Mouse (Mus musculus) lung, embryonic 14.5 days (tissue): ENCODE results near the gene Crcp. TPM values are rescaled to one million over a fixed set of nuclear protein-coding genes. Genes with fewer than 3 reads are reported as not detected.

ENCODE experiments used
- ATAC-seq: fragments of 200-750 bp; cut with Nextera tagmentation; 2 replicates; pipeline ENCODE4 v1.8.0; 2017; ENCODE audit warnings: mild to moderate bottlenecking, moderate TSS enrichment, moderate library complexity; ENCODE audit not compliant: insufficient read depth
- DNase-seq: peaks from one replicate; pipeline ENCODE4 v3.0.0-alpha.2; 2015
- H3K27ac ChIP-seq: fragments of 300-500 bp; sonication (generic); 2 replicates; pipeline ENCODE4 v1.5.1; 2014; ENCODE audit warnings: low read depth, mild to moderate bottlenecking, moderate library complexity
- H3K27me3 ChIP-seq: fragments of 300-500 bp; sonication (generic); 2 replicates; pipeline ENCODE4 v1.6.1; 2014; ENCODE audit warnings: low read length, control low read depth; ENCODE audit not compliant: insufficient read depth
- H3K36me3 ChIP-seq: fragments of 300-500 bp; sonication (generic); 2 replicates; pipeline ENCODE4 v1.6.1; 2014; ENCODE audit warnings: control low read depth; ENCODE audit not compliant: insufficient read depth
- H3K4me1 ChIP-seq: fragments of 300-500 bp; sonication (generic); 2 replicates; pipeline ENCODE4 v1.6.1; 2014; ENCODE audit warnings: antibody characterized with exemption, control low read depth; ENCODE audit not compliant: insufficient read depth
- H3K4me2 ChIP-seq: fragments of 300-500 bp; sonication (generic); 2 replicates; pipeline ENCODE4 v1.6.1; 2014; ENCODE audit warnings: mild to moderate bottlenecking
- H3K4me3 ChIP-seq: fragments of 300-500 bp; sonication (generic); 2 replicates; pipeline ENCODE4 v1.5.1; 2014; ENCODE audit warnings: low read depth, low read length
- H3K9ac ChIP-seq: fragments of 300-500 bp; sonication (generic); 2 replicates; pipeline ENCODE4 v1.6.1; 2014
- H3K9me3 ChIP-seq: fragments of 300-500 bp; sonication (generic); 2 replicates; pipeline ENCODE4 v1.6.1; 2016; ENCODE audit warnings: low read depth, low read length, control low read depth
- CTCF ChIP-seq: IDR thresholded peaks from 2 replicates; pipeline ENCODE4 v1.5.1; 2016; ENCODE audit warnings: antibody characterized with exemption, low read depth
- WGBS: fragments of 180-500 bp; shearing (Covaris S2); extraction: QIAGEN DNeasy Blood & Tissue Kit; methylation state at CpG from one replicate; pipeline ENCODE4 v1.1.7; 2014; 5-methylcytosine and 5-hydroxymethylcytosine counted together
- polyA plus RNA-seq: library from polyadenylated mRNA; unstranded; fragments of >200 nt; fragmentation: Nextera tagmentation; extraction: Ambion mirVana; gene quantifications from 2 replicates; pipeline ENCODE4 v1.2.1, GENCODE M21; 2014

The Crcp gene
- polyA plus RNA-seq, 1 experiment from 2014 or later = 27.5 TPM

GRCm38 (mm10) chr5:130079202-130080050 lies 50.3 kb downstream of the Crcp start:
- 2% methylated on average over 65 of the region's 86 CpGs for WGBS
- Histone ChIP-seq H3K27ac (peak overlapping the region; percentile 79; the same call in 1 of the 2 replicates), H3K4me3 (peak overlapping the region; percentile 76), H3K36me3 (no peaks in the 10 kb centered on the region; the same call in 1 of the 2 replicates), H3K4me1 (0 out of 2 replicates have a peak, but pooled peaks cover 5% of the 10 kb centered on the region), H3K9me3 (no peaks in the 10 kb centered on the region), H3K9ac (peak overlapping the region; percentile 85), H3K4me2 (peak overlapping the region; percentile 83), H3K27me3 (0 out of 2 replicates have a peak, but pooled peaks cover 5% of the 10 kb centered on the region)
- no peak for TF ChIP-seq CTCF
- DNase-seq (peak; percentile 96), ATAC-seq (peak; percentile 97)

GRCm38 (mm10) chr5:130080051-130080681 lies 51.1 kb downstream of the Crcp start:
- 0 out of 2 replicates have a peak, but pooled peaks cover 5% of the 10 kb centered on the region for H3K27me3 ChIP-seq
- 0 out of 2 replicates have a peak, but pooled peaks cover 5% of the 10 kb centered on the region for H3K4me1 ChIP-seq
- H3K4me2 ChIP-seq = peak overlapping the region; percentile 83
- WGBS = 68% methylated on average over 16 of the region's 16 CpGs
- peak overlapping the region; percentile 85 for H3K9ac ChIP-seq
- peak overlapping the region; percentile 76 for H3K4me3 ChIP-seq
- no peak for ATAC-seq
- no peaks in the 10 kb centered on the region for H3K9me3 ChIP-seq
- H3K36me3 ChIP-seq = peaks cover 4% of the 10 kb centered on the region; the same call in 1 of the 2 replicates
- H3K27ac ChIP-seq = no peak overlapping the region
- TF ChIP-seq CTCF = peak; percentile 35
- no peak for DNase-seq

GRCm38 (mm10) chr5:130081181-130081881 lies 52.2 kb downstream of the Crcp start:
- peak; percentile 46 for TF ChIP-seq CTCF
- 95% methylated on average over 8 of the region's 8 CpGs for WGBS
- DNase-seq = no peak

GRCm38 (mm10) chr5:130082431-130082830 lies 53.3 kb downstream of the Crcp start:
- Histone ChIP-seq H3K4me2 (no peak overlapping the region), H3K27ac (no peak overlapping the region), H3K27me3 (no peaks in the 10 kb centered on the region), H3K4me1 (0 out of 2 replicates have a peak, but pooled peaks cover 5% of the 10 kb centered on the region), H3K9ac (no peak overlapping the region), H3K36me3 (peaks cover 4% of the 10 kb centered on the region; the same call in 1 of the 2 replicates), H3K9me3 (no peaks in the 10 kb centered on the region), H3K4me3 (no peak overlapping the region)
- DNase-seq = no peak
- no peak for ATAC-seq
- 66% methylated on average over 4 of the region's 4 CpGs for WGBS
- TF ChIP-seq CTCF = no peak

More at GRCm38 (mm10) chr5:130081181-130081881, 52.2 kb downstream of the Crcp start:
- peaks cover 4% of the 10 kb centered on the region; the same call in 1 of the 2 replicates for H3K36me3 ChIP-seq
- no peak overlapping the region for H3K4me3 ChIP-seq
- H3K4me1 ChIP-seq = 0 out of 2 replicates have a peak, but pooled peaks cover 5% of the 10 kb centered on the region
- H3K9ac ChIP-seq = no peak overlapping the region
- no peak overlapping the region for H3K27ac ChIP-seq
- no peaks in the 10 kb centered on the region for H3K9me3 ChIP-seq
- H3K27me3 ChIP-seq = 0 out of 2 replicates have a peak, but pooled peaks cover 5% of the 10 kb centered on the region
- H3K4me2 ChIP-seq = no peak overlapping the region
- ATAC-seq = no peak

GRCm38 (mm10) chr5:130084271-130084670 lies 55.2 kb downstream of the Crcp start:
- WGBS = 81% methylated on average over 3 of the region's 3 CpGs
- no peak overlapping the region for H3K4me2 ChIP-seq
- no peak for TF ChIP-seq CTCF
- H3K9ac ChIP-seq = no peak overlapping the region
- no peak for ATAC-seq
- no peaks in the 10 kb centered on the region for H3K9me3 ChIP-seq
- peak; percentile 23 for DNase-seq
- H3K27me3 ChIP-seq = no peaks in the 10 kb centered on the region
- H3K36me3 ChIP-seq = peaks cover 4% of the 10 kb centered on the region; the same call in 1 of the 2 replicates
- H3K4me3 ChIP-seq = no peak overlapping the region
- H3K27ac ChIP-seq = no peak overlapping the region
- no peaks in the 10 kb centered on the region for H3K4me1 ChIP-seq

GRCm38 (mm10) chr5:130088008-130088407 lies 58.9 kb downstream of the Crcp start:
- TF ChIP-seq CTCF = no peak
- 72% methylated on average over 7 of the region's 7 CpGs for WGBS
- H3K4me2 ChIP-seq = no peak overlapping the region
- no peak for ATAC-seq
- H3K9me3 ChIP-seq = no peaks in the 10 kb centered on the region
- no peaks in the 10 kb centered on the region for H3K4me1 ChIP-seq
- no peak for DNase-seq
- no peak overlapping the region for H3K4me3 ChIP-seq
- no peaks in the 10 kb centered on the region for H3K27me3 ChIP-seq
- peaks cover 4% of the 10 kb centered on the region; the same call in 1 of the 2 replicates for H3K36me3 ChIP-seq
- no peak overlapping the region for H3K27ac ChIP-seq
- no peak overlapping the region for H3K9ac ChIP-seq
